Mouse (Mus musculus) bone marrow macrophage, adult 2 months (primary cell): Measurements from ENCODE around the gene Taf10.

Source experiments
- CTCF ChIP-seq: IDR thresholded peaks from 2 replicates; pipeline ENCODE4 v1.5.1; 2012; ENCODE audit warnings: low read depth, mild to moderate bottlenecking, low read length, moderate library complexity
- POLR2A ChIP-seq: IDR thresholded peaks from 2 replicates; pipeline ENCODE4 v1.6.1; 2012; ENCODE audit warnings: mild to moderate bottlenecking, low read depth, low read length, borderline replicate concordance

- TF ChIP-seq CTCF (no peak), POLR2A (no peak)
These were observed 17.2 kb downstream of the Taf10 start for GRCm38 (mm10) chr7:105726980-105727325.
